In genomic region chrX:9272460-9273361, GRCm38 (mm10) we compare ENCODE assay signal across 8 mouse cellular contexts. TPM values are rescaled to one million over a fixed set of nuclear protein-coding genes. Genes with fewer than 3 reads are reported as not detected.
DNase-seq lines count a peak whose midpoint lies in the region; ATAC-seq lines count a peak whose summit lies in the region.

Gene Xk (plus strand): TSS chrX:9272756.

- peak within 1 kb of the TSS; percentile 46 for H3K4me3 ChIP-seq in intestine, embryonic 14.5 days (ENCODE audit: low read depth, low read length)

- no peaks in the 10 kb centered on the region for H3K36me3 ChIP-seq in intestine, embryonic 14.5 days (ENCODE audit: control insufficient read depth, insufficient read depth, low read length)

- peak within 1 kb of the TSS; percentile 45 for H3K9ac ChIP-seq in intestine, embryonic 14.5 days (ENCODE audit: low read length)

- DNase-seq in adrenal gland, adult 2 months, result peak; percentile 71
- peak; percentile 72 for DNase-seq in embryo, embryonic 10.5 days (ENCODE audit: low spot score)
- DNase-seq in gastrocnemius, postnatal 14 days, result peak; percentile 37
- peak; percentile 72 for DNase-seq in intestine, embryonic 14.5 days (ENCODE audit: low spot score)
- DNase-seq in left cerebral cortex, postnatal 4 days, result peak; percentile 43
- peak; percentile 50 for DNase-seq in mesoderm, embryonic 11.5 days (ENCODE audit: low read depth, low spot score)
- peak; percentile 48 for DNase-seq in right cerebral cortex, postnatal 4 days
- DNase-seq in yolk sac, embryonic 10.5 days (ENCODE audit: low spot score), result peak; percentile 61

- H3K4me1 ChIP-seq in intestine, embryonic 14.5 days (replicated peaks; ENCODE audit: control insufficient read depth, insufficient read depth, low read length), result no peaks in the 10 kb centered on the region

- intact Hi-C loops in gastrocnemius, postnatal 14 days (cut with DNase I; ENCODE audit: low total_unique reads), result no loop called here
- intact Hi-C loops in left cerebral cortex, postnatal 4 days (cut with DNase I), result no loop called here

- no peaks in the 10 kb centered on the region for H3K27me3 ChIP-seq in intestine, embryonic 14.5 days (replicated peaks; ENCODE audit: control insufficient read depth, insufficient read depth, low read length)

- 8% methylated on average over 60 of the region's 94 CpGs for WGBS in intestine, embryonic 14.5 days

- H3K27ac ChIP-seq in intestine, embryonic 14.5 days (ENCODE audit: low read depth), result 0 out of 2 replicates have a peak within 1 kb of the TSS, but pooled peaks have one; percentile 22

- H3K4me2 ChIP-seq in intestine, embryonic 14.5 days (ENCODE audit: low read length), result peak within 1 kb of the TSS; percentile 40

- peak; percentile 91 for ATAC-seq in intestine, embryonic 14.5 days (replicated peaks; ENCODE audit: low FRiP score, low TSS enrichment, low read depth)

- H3K9me3 ChIP-seq in intestine, embryonic 14.5 days (ENCODE audit: control insufficient read depth, low read length), result no peaks in the 10 kb centered on the region

RNA-seq across cellular contexts. Expression of gene Xk, which starts in this region (rescaled TPM):
- total RNA-seq in adrenal gland, adult 2 months (2021), result 1 to 10 TPM; 1.7 to 1.9 TPM
- 0.62 and 0.66 TPM in 2 replicates for polyA plus RNA-seq in adrenal gland, adult 2 months (2012; rRNA removed)
- total RNA-seq in gastrocnemius, postnatal 14 days (2021), result 1 to 10 TPM; 2.6 to 3.8 TPM
- 4.2 and 4.6 TPM in 2 replicates for polyA plus RNA-seq in intestine, embryonic 14.5 days (2014; fragmentation: Nextera tagmentation; extraction: Ambion mirVana)
- total RNA-seq in left cerebral cortex, postnatal 4 days (2021), result 10 to 100 TPM; 12.0 to 13.2 TPM

Comparison
In these comparisons a context has a peak if more than half of its experiments do, and no peak if none do; other contexts are left out.
1. Peak in every context shown above with its lines: DNase-seq, ATAC-seq, H3K4me3 ChIP-seq and H3K27ac ChIP-seq.